Mouse (Mus musculus) ES-E14 (cell line): ENCODE measurements around the gene Efr3b.

ENCODE experiments used
- CHD2 ChIP-seq: IDR thresholded peaks from 2 replicates; pipeline ENCODE4 v1.6.1; 2014; ENCODE audit warnings: mild to moderate bottlenecking, low read depth, low read length, inconsistent platforms
- HCFC1 ChIP-seq: IDR thresholded peaks from 2 replicates; pipeline ENCODE4 v1.6.1; 2012; ENCODE audit warnings: low read length, inconsistent platforms, borderline replicate concordance; ENCODE audit not compliant: insufficient read depth
- MAFK ChIP-seq: IDR thresholded peaks from 2 replicates; pipeline ENCODE4 v1.6.1; 2014; ENCODE audit warnings: mild to moderate bottlenecking, low read depth, low read length, inconsistent platforms; ENCODE audit not compliant: insufficient read depth
- ZC3H11A ChIP-seq: IDR thresholded peaks from 2 replicates; pipeline ENCODE4 v1.6.1; 2012; ENCODE audit warnings: low read depth, mild to moderate bottlenecking, inconsistent platforms, low read length, borderline replicate concordance
- ZNF384 ChIP-seq: IDR thresholded peaks from 2 replicates; pipeline ENCODE4 v1.6.1; 2012; ENCODE audit warnings: low read depth, low read length, inconsistent platforms

DNA sequence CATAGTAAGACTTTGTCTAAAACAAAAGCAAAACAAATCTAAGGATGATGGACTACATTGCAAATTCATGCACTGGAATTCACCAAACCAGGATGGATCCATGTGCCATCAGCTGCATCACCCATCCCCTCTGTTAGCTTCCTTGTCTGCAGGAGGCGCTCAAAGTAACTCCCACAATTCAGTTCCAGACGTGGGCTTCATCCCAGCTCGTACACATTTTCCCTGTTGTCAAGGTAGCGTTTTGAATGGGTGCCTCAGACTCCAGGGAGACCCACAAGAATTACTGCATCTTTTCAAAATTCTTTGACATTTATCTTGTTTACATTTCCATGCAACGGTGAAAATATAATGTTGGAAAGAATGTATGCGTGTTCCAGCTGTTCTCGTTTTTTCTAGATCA, 23.5 kb downstream of the Efr3b start:
- no peak for TF ChIP-seq HCFC1
- no peak for TF ChIP-seq MAFK
- no peak for TF ChIP-seq ZC3H11A
- no peak for TF ChIP-seq ZNF384
- no peak for TF ChIP-seq CHD2
